Mouse (Mus musculus) embryonic stem cell, embryonic (primary cell): ENCODE data around the gene Aes.

Experiments used
- CTCF ChIA-PET, 4 experiments: fragments of 300-600 bp in 2 of 4; fragments of 350-600 bp in 2 of 4; sonication (Branson Sonifier 250); formaldehyde crosslinking; loops; one replicate each; lab custom pipeline; 2022; ENCODE audit warnings: inconsistent platforms in 2 of 4; lab: Charles Lee
- POLR2A ChIA-PET, 4 experiments: fragments of 300-600 bp in 2 of 4; fragments of 350-600 bp in 2 of 4; sonication (Branson Sonifier 250); formaldehyde crosslinking; loops; one replicate each; lab custom pipeline; 2022; ENCODE audit warnings: antibody characterized with exemption in 4 of 4, inconsistent platforms in 1 of 4; lab: Charles Lee

Aes gene

GRCm38 (mm10) chr10:81553807-81554755 is 5.2 kb upstream of the Aes start:
- ChIA-PET POLR2A (interaction anchor here in 3 of 4 experiments (0.6 to 4.2 kb wide), 26 partner anchors 7 to 993 kb away, joined by 3 to 27 read pairs (median 4); partner anchors contain the start of genes Aes (in 1 of the 3), Fzr1 (in 1 of the 3) and Rexo1 (in 1 of the 3)), CTCF (interaction anchor here (0.5 to 9.2 kb wide), 36 partner anchors 9 to 1680 kb away, joined by 3 to 175 read pairs (median 4); partner anchors contain the start of genes Pip5k1c (in 2 of the 4), Aes (in 1 of the 4), BC025920 (in 1 of the 4) and Gna11 (in 1 of the 4))

DNA sequence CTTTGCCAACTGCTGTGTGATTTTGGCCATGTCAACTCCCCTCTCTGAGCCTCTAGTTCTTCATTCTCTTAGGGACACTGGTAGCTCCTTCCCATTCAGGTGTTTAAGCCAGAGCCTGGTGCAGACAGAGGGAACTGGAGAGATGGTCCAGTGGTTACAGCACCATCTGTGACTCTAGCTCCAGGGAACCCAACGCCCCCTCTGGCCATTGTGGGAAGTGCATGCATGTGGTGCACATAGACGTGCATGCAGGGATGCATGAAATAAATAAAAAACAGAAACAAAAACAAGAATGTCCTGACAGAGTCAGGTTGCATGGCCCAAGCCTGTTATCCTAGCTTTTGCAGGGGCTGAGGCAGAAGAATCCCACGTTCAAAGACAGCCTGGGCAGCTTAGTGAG is 3.0 kb upstream of the Aes start:
- ChIA-PET POLR2A (interaction anchor here in 2 of 4 experiments (0.6 to 1.8 kb wide), 7 partner anchors 8 to 1067 kb away, joined by 3 to 9 read pairs (median 3); partner anchors contain the start of genes 1190007I07Rik (in 1 of the 2) and Gna15 (in 1 of the 2)), CTCF (interaction anchor here (0.6 to 9.2 kb wide), 24 partner anchors 8 to 449 kb away, joined by 3 to 175 read pairs (median 4); partner anchors contain the start of genes Gna11 (in 1 of the 4), Ncln (in 1 of the 4) and Pip5k1c (in 1 of the 4))

- POLR2A ChIA-PET: interaction anchor here in 3 of 4 experiments (0.7 to 1.5 kb wide), 5 partner anchors 14 to 329 kb away, joined by 3 to 13 read pairs (median 3); no protein-coding TSS in a partner anchor
- CTCF ChIA-PET: interaction anchor here in 3 of 4 experiments (0.5 to 2.6 kb wide), 8 partner anchors 13 to 532 kb away, joined by 3 to 8 read pairs (median 4); partner anchors contain the start of gene Diras1 (in 1 of the 3)
Measured at GRCm38 (mm10) chr10:81557491-81557890, 1.8 kb upstream of the Aes start.

DNA sequence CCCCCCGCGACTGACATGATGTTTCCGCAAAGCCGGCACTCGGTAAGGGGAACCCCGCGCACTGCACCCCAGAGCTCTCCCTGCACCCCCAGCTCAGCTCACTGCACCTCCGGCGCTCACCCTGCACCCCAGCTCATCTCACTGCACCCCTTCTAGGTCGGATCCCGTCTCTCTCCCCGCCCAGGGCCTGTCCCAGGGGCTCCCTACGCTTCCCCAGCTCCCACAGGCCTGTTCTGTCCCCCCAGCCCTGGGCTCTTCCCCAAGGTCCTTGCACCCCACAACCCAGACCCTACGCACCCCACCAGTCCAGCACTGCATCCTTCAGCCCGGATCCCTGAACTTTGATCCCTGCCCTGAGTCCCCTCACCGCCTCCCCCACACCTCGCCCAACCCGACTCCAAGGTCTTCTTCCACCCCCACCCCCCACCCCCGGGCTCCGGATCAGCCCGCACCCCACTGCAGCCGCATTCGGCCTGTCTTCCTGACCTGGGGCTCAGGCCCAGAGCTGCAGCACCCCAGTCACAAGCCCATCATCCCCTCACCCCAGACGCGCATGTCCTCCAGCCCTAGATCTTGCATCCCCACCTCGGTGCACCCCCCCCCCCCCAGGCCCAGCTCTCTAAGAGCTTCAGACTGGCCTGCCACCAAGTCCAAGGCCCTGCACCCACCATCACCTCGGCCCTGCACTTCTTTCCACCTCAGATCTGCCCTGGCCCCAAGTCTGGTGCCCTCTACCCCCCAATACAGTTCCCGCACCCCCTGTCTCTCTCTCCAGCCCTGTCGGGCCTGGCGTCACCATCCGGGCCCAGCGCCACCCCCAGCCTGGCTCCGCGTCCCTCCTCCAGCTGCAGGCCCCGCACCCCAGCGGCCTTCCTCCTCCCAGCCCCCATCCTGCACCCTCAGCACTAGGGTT is 595 bp downstream of the Aes start:
- POLR2A ChIA-PET: interaction anchor here in 3 of 4 experiments (0.5 to 5.7 kb wide), 22 partner anchors 8 to 1755 kb away, joined by 3 to 27 read pairs (median 4); partner anchors contain the start of genes BC025920 (in 1 of the 3), Ncln (in 1 of the 3) and Tle2 (in 1 of the 3)
- CTCF ChIA-PET: interaction anchor here (0.5 to 8.8 kb wide), 15 partner anchors 8 to 565 kb away, joined by 3 to 158 read pairs (median 5); partner anchors contain the start of genes Gna11 (in 1 of the 4) and Pip5k1c (in 1 of the 4)

DNA sequence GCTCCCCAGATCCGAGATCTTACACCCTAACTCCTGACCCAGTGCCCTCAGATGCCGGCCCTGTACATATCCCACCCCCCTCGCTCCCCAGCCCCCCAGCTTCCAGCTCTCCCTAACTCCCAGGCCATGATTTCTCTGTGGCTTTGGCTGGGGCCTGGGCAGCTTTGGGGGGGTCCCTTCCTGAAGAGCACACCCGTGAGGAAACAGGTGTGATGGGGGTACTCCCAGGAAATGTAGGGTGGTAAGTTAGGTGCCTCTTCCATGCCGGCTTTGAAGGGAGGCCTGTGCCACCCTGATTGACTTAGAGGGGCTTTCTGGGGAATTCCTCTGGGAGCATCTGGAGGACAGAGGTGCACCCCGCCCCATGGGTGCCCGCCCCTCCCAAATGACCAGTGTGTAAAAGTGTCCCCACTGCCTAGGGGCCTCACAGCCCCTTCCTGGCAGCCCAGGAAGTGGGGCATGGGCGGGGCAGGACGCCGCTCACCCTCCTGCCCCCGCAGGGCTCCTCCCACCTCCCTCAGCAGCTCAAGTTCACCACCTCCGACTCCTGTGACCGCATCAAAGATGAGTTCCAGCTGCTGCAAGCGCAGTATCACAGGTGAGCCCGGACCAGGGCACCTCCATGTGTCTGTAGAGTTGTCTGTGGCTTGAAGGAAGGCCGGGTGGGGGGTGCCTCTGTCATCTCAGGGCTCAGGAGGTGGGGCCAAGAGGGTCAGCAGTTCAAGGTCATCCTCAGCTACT is 1.6 kb downstream of the Aes start:
- POLR2A ChIA-PET: interaction anchor here (0.6 to 5.7 kb wide), 19 partner anchors 9 to 471 kb away, joined by 3 to 27 read pairs (median 4); partner anchors contain the start of genes BC025920 (in 1 of the 4), Cactin (in 1 of the 4) and Ncln (in 1 of the 4)
- CTCF ChIA-PET: interaction anchor here (0.5 to 8.8 kb wide), 17 partner anchors 8 to 1187 kb away, joined by 3 to 158 read pairs (median 3); partner anchors contain the start of gene Gna11 (in 1 of the 4)

GRCm38 (mm10) chr10:81562411-81562810 is 3.1 kb downstream of the Aes start:
- POLR2A ChIA-PET: interaction anchor here in 3 of 4 experiments (0.6 to 5.7 kb wide), 11 partner anchors 8 to 633 kb away, joined by 3 to 27 read pairs (median 6); partner anchors contain the start of gene Tle2 (in 1 of the 3)
- CTCF ChIA-PET: interaction anchor here in 3 of 4 experiments (0.7 to 8.8 kb wide), 4 partner anchors 10 to 42 kb away, joined by 3 to 158 read pairs (median 16); no protein-coding TSS in a partner anchor

DNA sequence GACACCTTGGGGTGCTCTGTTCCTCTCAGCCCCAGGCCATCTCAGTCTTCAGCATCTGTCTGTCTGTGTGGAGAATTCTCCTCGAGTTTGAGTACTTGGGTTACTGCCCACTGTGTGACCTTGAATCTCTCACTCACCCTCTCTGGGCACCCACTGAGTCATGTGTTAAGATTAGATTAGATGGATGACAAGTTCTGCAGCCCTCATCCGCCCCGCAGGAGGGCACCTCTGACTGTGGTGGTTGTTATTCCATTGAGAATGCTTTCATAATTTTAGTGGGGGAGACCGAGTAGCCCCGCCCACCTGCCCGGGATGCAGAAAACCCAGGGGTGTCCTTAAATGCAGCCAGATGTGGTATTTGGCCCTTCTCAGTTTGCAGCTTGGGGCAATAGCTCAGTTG is 4.2 kb downstream of the Aes start:
- ChIA-PET CTCF (interaction anchor here (0.6 to 8.8 kb wide), 17 partner anchors 8 to 268 kb away, joined by 3 to 158 read pairs (median 9); no protein-coding TSS in a partner anchor), POLR2A (interaction anchor here in 3 of 4 experiments (0.6 to 5.7 kb wide), 13 partner anchors 9 to 152 kb away, joined by 3 to 27 read pairs (median 4); partner anchors contain the start of genes Gna11 (in 2 of the 3) and Tle2 (in 1 of the 3))

- CTCF ChIA-PET: interaction anchor here (0.6 to 8.8 kb wide), 25 partner anchors 9 to 275 kb away, joined by 3 to 158 read pairs (median 7); partner anchors contain the start of gene BC025920 (in 1 of the 4)
Measured at GRCm38 (mm10) chr10:81564216-81564615, 4.9 kb downstream of the Aes start.

DNA sequence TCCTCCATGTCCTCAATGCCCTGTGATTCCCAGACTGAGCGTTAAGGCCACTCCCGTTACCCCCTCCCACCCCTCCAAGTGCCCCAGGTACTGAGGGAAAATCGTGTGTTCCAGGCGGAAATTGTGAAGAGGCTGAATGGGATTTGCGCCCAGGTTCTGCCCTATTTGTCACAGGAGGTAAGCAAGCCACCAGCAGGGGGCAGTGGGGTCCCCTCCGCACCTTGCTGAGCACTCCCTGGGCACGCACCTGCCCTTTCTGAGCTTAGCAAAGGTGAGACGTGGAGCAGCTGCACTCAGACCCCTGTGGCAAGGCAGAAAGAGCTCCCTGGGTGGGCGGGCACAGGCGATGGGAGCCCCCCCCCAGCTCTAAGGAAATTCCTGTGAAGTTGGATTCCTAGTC is 5.4 kb downstream of the Aes start:
- CTCF ChIA-PET: interaction anchor here (0.5 to 8.8 kb wide), 36 partner anchors 9 to 546 kb away, joined by 3 to 158 read pairs (median 4); partner anchors contain the start of genes Tle2 (in 2 of the 4), BC025920 (in 1 of the 4), Gna15 (in 1 of the 4) and Tle6 (in 1 of the 4)
- POLR2A ChIA-PET: interaction anchor here (0.6 to 2.7 kb wide), 36 partner anchors 8 to 610 kb away, joined by 3 to 23 read pairs (median 4); partner anchors contain the start of genes Tle2 (in 2 of the 4), Tle6 (in 2 of the 4), BC025920 (in 1 of the 4) and Cactin (in 1 of the 4)

More at GRCm38 (mm10) chr10:81564216-81564615, 4.9 kb downstream of the Aes start:
- POLR2A ChIA-PET: interaction anchor here (0.6 to 2.7 kb wide), 30 partner anchors 8 to 272 kb away, joined by 3 to 23 read pairs (median 4); partner anchors contain the start of genes Gna11 (in 2 of the 4), Tle2 (in 2 of the 4), BC025920 (in 1 of the 4) and Cactin (in 1 of the 4)

GRCm38 (mm10) chr10:81565257-81566228 is 6.3 kb downstream of the Aes start:
- ChIA-PET CTCF (interaction anchor here (0.5 to 8.8 kb wide), 39 partner anchors 9 to 1565 kb away, joined by 3 to 158 read pairs (median 4); partner anchors contain the start of genes Tle2 (in 2 of the 4), Gna15 (in 1 of the 4) and Tle6 (in 1 of the 4)), POLR2A (interaction anchor here (0.6 to 2.7 kb wide), 39 partner anchors 9 to 610 kb away, joined by 3 to 23 read pairs (median 4); partner anchors contain the start of genes Tle6 (in 2 of the 4), BC025920 (in 1 of the 4), Cactin (in 1 of the 4) and Gm10778 (in 1 of the 4))

- POLR2A ChIA-PET: interaction anchor here in 2 of 4 experiments (0.7 to 3.3 kb wide), 4 partner anchors 8 to 107 kb away, joined by 3 to 26 read pairs (median 3); partner anchors contain the start of gene Aes (in 1 of the 2)
- CTCF ChIA-PET: interaction anchor here in 3 of 4 experiments (0.5 to 5.2 kb wide), 6 partner anchors 8 to 66 kb away, joined by 3 to 82 read pairs (median 5); no protein-coding TSS in a partner anchor
Measured at GRCm38 (mm10) chr10:81568381-81569191, 9.3 kb downstream of the Aes start.

GRCm38 (mm10) chr10:81569507-81570237 is 10.4 kb downstream of the Aes start:
- POLR2A ChIA-PET: interaction anchor here in 2 of 4 experiments (0.7 to 3.3 kb wide), 5 partner anchors 9 to 37 kb away, joined by 3 to 26 read pairs (median 16); partner anchors contain the start of genes Aes (in 1 of the 2), BC025920 (in 1 of the 2) and Tle6 (in 1 of the 2)
- CTCF ChIA-PET: interaction anchor here (0.5 to 5.2 kb wide), 11 partner anchors 8 to 1094 kb away, joined by 3 to 82 read pairs (median 13); partner anchors contain the start of gene Gm10778 (in 1 of the 4)
